Mouse (Mus musculus): ENCODE results near the gene C8a. TPM values are rescaled to one million over a fixed set of nuclear protein-coding genes. Genes with fewer than 3 reads are reported as not detected.

C8a gene
- polyA plus RNA-seq, 1 experiment from 2014 or later: not detected

- ATAC-seq (ENCODE audit: insufficient number of reproducible peaks, insufficient read depth, low FRiP score, low TSS enrichment, low read depth): no peak
Measured at GRCm38 (mm10) chr4:104766065-104766464, 110.1 kb downstream of the C8a start, which contains the start of gene C8b. Gene C8b, plus strand, starts transcription at chr4:104766317.

More at GRCm38 (mm10) chr4:104766065-104766464, 110.1 kb downstream of the C8a start, which contains the start of gene C8b:
- H3K4me2 ChIP-seq: no peak within 1 kb of the TSS
- no peak within 1 kb of the TSS for H3K4me3 ChIP-seq (replicated peaks)
- H3K9me3 ChIP-seq: no peaks in the 10 kb centered on the region
- 95% methylated on average over 8 of the region's 8 CpGs for WGBS
- H3K4me1 ChIP-seq (replicated peaks): no peaks in the 10 kb centered on the region
- peaks cover 7% of the 10 kb centered on the region; the same call in 1 of the 2 replicates for H3K27me3 ChIP-seq
- no peak within 1 kb of the TSS for H3K9ac ChIP-seq (replicated peaks)
- H3K27ac ChIP-seq: no peak within 1 kb of the TSS
- H3K36me3 ChIP-seq: no peaks in the 10 kb centered on the region

Other genes with a start within 250 kb of the C8a start
- gene C8b, start 110.1 kb downstream of the C8a start, polyA plus RNA-seq (2016; fragmentation: Nextera tagmentation; extraction: Ambion mirVana): not detected in 2 replicates
- not detected in 2 replicates for gene Gm17662, start 19.1 kb downstream of the C8a start, polyA plus RNA-seq (2016; fragmentation: Nextera tagmentation; extraction: Ambion mirVana)
- gene Fyb2, start 37.1 kb upstream of the C8a start, polyA plus RNA-seq (2016; fragmentation: Nextera tagmentation; extraction: Ambion mirVana): 0.09 TPM in 1 of 2 replicates, not detected in the other
- 0.92 and 0.99 TPM in 2 replicates for gene Prkaa2, start 233.5 kb upstream of the C8a start, polyA plus RNA-seq (2016; fragmentation: Nextera tagmentation; extraction: Ambion mirVana)